Mouse (Mus musculus) liver, adult 2 months (tissue): ENCODE measurements around the gene Dapk1.

Source experiments
- CTCF ChIP-seq: fragments of 200-500 bp; IDR thresholded peaks from 2 replicates; pipeline ENCODE4 v1.5.1; 2011; ENCODE audit warnings: low read depth, low read length, control low read depth
- POLR2A ChIP-seq: fragments of 200-500 bp; IDR thresholded peaks from 2 replicates; pipeline ENCODE4 v1.6.1; 2011; ENCODE audit warnings: low read length, control low read depth; ENCODE audit not compliant: insufficient read depth; ENCODE audit errors: extremely low read depth

DNA sequence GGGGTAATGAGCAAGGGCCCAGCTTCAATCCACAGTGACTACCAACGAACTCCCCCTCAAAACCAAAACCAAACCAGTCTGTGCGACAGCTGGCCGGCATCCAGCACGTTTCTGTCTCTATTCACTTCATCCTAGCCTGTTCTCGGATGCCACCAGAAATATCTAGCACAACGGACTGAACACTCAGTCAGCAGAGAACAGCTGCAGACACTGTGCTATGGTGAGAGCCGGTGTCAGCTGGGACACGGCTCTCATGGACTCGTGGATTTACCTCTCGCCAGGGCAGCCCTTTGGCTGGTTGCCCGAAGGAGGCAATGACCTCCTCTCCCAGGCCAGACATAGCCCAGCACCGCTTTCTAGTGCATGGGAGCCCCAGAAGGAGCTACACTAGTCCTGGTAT is 85.2 kb downstream of the Dapk1 start:
- TF ChIP-seq POLR2A (no peak), CTCF (no peak)
